Mouse (Mus musculus) myocyte (in vitro differentiated cells): ENCODE results near the gene Olfr960.

Experiments used
- CEBPB ChIP-seq: IDR thresholded peaks from 2 replicates; pipeline ENCODE4 v1.6.1; 2011; ENCODE audit warnings: mild to moderate bottlenecking, moderate library complexity; ENCODE audit not compliant: poor library complexity, insufficient read depth, severe bottlenecking
- E2F4 ChIP-seq: IDR thresholded peaks from one replicate; pipeline ENCODE4 v1.6.1; 2011; ENCODE audit warnings: mild to moderate bottlenecking, control low read depth, moderate library complexity; ENCODE audit not compliant: insufficient read depth
- MAX ChIP-seq: IDR thresholded peaks from one replicate; pipeline ENCODE4 v1.6.1; 2011; ENCODE audit warnings: low read depth, mild to moderate bottlenecking, control low read depth
- MYOD1 ChIP-seq, 3 experiments: IDR thresholded peaks; one replicate each; pipeline ENCODE4 v1.6.1; 2011; ENCODE audit warnings: control low read depth in 2 of 3, low read depth in 2 of 3, mild to moderate bottlenecking in 2 of 3, moderate library complexity in 1 of 3; ENCODE audit not compliant: insufficient read length in 2 of 3, control insufficient read depth in 1 of 3
- MYOG ChIP-seq, 3 experiments: IDR thresholded peaks; one replicate each; pipeline ENCODE4 v1.6.1; 2011; ENCODE audit warnings: control low read depth in 2 of 3, low read depth in 2 of 3, mild to moderate bottlenecking in 2 of 3; ENCODE audit not compliant: insufficient read length in 2 of 3, control insufficient read depth in 1 of 3, insufficient read depth in 1 of 3
- POLR2A ChIP-seq: IDR thresholded peaks from one replicate; pipeline ENCODE4 v1.6.1; 2011; ENCODE audit warnings: low read depth, mild to moderate bottlenecking, control low read depth, moderate library complexity; ENCODE audit not compliant: insufficient read length
- POLR2AphosphoS2 ChIP-seq: IDR thresholded peaks from one replicate; pipeline ENCODE4 v1.6.1; 2011; ENCODE audit warnings: low read depth, control low read depth; ENCODE audit not compliant: insufficient read length
- REST ChIP-seq: IDR thresholded peaks from one replicate; pipeline ENCODE4 v1.6.1; 2011; ENCODE audit warnings: mild to moderate bottlenecking, control low read depth, moderate library complexity; ENCODE audit not compliant: insufficient read depth, insufficient read length
- SRF ChIP-seq: IDR thresholded peaks from one replicate; pipeline ENCODE4 v1.6.1; 2011; ENCODE audit warnings: low read depth; ENCODE audit not compliant: control insufficient read depth, insufficient read length
- TCF12 ChIP-seq: IDR thresholded peaks from one replicate; pipeline ENCODE4 v1.6.1; 2011; ENCODE audit warnings: mild to moderate bottlenecking, control low read depth; ENCODE audit not compliant: poor library complexity, insufficient read depth, severe bottlenecking
- USF1 ChIP-seq: IDR thresholded peaks from one replicate; pipeline ENCODE4 v1.6.1; 2011; ENCODE audit warnings: low read depth, mild to moderate bottlenecking, control low read depth, moderate library complexity

DNA sequence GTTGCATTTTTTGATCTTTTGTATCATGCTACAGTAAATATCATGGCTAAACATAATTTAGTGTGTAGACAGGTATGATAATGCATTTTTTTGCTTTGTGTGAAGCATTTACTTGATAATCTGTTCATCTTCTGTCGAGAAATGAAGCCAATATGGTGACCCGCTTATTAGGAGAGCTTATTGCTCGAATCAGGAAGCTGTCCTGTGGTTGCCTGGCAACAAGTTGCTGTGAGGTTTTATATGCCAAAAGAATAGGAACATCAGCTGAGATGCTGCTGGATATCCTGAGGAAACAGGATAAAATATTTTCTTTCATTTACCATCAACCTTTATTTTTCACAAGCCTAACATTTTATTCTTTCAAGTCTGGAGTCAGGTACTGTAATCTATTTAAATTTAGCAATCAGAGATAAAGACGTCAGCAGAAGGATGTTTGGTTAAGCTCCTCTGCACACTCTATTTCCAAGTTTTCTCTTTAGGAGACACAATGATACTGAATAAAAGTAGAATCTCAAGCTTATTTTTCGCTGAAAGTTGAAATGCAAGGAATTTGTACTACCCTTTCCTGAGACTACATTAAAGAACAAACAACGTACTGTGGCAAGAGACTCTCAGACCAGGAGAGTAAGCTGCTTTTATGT, 33.7 kb downstream of the Olfr960 start:
- no peak for TF ChIP-seq POLR2A
- no peak for TF ChIP-seq MYOG (IDR thresholded peaks at IDR 0.05; ENCODE audit: control insufficient read depth in 1 of 3, insufficient read depth in 1 of 3, insufficient read length in 2 of 3, low read depth in 2 of 3)
- TF ChIP-seq CEBPB = no peak
- no peak for TF ChIP-seq MAX
- TF ChIP-seq SRF = no peak
- no peak for TF ChIP-seq POLR2AphosphoS2
- no peak for TF ChIP-seq E2F4
- no peak for TF ChIP-seq USF1
- no peak for TF ChIP-seq MYOD1 (IDR thresholded peaks at IDR 0.05; ENCODE audit: control insufficient read depth in 1 of 3, insufficient read length in 2 of 3, low read depth in 2 of 3)
- no peak for TF ChIP-seq REST
- no peak for TF ChIP-seq TCF12
